9 mouse cellular contexts compared by ENCODE assay signal in the genomic region with DNA sequence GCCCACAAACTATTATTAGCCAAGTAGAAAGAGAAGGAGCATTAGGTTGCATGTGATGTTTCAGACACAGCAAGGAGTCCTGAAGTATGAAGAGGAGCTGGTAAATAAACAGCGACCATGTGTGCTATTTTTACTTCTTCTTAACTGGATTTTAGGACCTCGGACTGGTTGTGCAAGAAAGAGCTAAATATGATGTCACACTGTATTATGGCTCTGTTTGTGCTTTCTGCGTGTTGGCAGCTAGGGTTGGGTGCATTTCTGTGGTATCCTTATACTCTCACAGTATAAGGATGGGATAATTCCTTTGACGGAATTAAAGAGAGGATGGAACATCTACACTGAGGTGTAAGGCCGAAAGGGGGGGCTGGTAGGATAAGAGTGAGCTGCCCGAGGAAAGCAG. TPM values are rescaled to one million over a fixed set of nuclear protein-coding genes. Genes with fewer than 3 reads are reported as not detected.
DNase-seq lines count a peak whose midpoint lies in the region; ATAC-seq lines count a peak whose summit lies in the region.
"Had no signal": no experiment of that assay in that cellular context is flagged by ENCODE, and none has a peak within 500 bp of the region (broad histone marks: within the 10 kb centered on the region; RNA-seq: fewer than 3 reads in every experiment).

No protein-coding gene starts in this region.

- intact Hi-C loops in left cerebral cortex, postnatal 36 days (cut with DNase I) = no loop called here

- 84% methylated on average over 6 of the region's 6 CpGs for WGBS in heart, embryonic 11.5 days (ENCODE audit: insufficient replicate concordance)
- 81% methylated on average over 6 of the region's 6 CpGs for WGBS in hindbrain, embryonic 15.5 days
- 83% methylated on average over 6 of the region's 6 CpGs for WGBS in midbrain, embryonic 11.5 days

- no peak for DNase-seq in heart, adult 18-20 months
- DNase-seq in NIH3T3 (ENCODE audit: low read depth) = peak; percentile 50
- DNase-seq in midbrain, embryonic 11.5 days (ENCODE audit: low spot score, missing footprints) = peak; percentile 56
- DNase-seq in right cerebral cortex, adult 2 months (ENCODE audit: low spot score in 2 of 2) = no peak
- no peak for DNase-seq in left cerebral cortex, postnatal 36 days (ENCODE audit: low spot score in 2 of 2)
- DNase-seq in ovary, postnatal 10 days (ENCODE audit: low spot score) = no peak
- DNase-seq: right cerebral cortex, adult 18-20 months had no signal

- H3K36me3 ChIP-seq in heart, embryonic 11.5 days (ENCODE audit: control insufficient read depth, insufficient read depth, low read length) = peaks cover 30% of the 10 kb centered on the region
- H3K36me3 ChIP-seq in hindbrain, embryonic 15.5 days = peaks cover 47% of the 10 kb centered on the region
- peaks cover 32% of the 10 kb centered on the region for H3K36me3 ChIP-seq in midbrain, embryonic 11.5 days (ENCODE audit: control insufficient read depth, insufficient read depth, low read length)

- no peaks in the 10 kb centered on the region for H3K27me3 ChIP-seq in heart, embryonic 11.5 days (ENCODE audit: control insufficient read depth, insufficient read depth, low read length)
- no peaks in the 10 kb centered on the region for H3K27me3 ChIP-seq in hindbrain, embryonic 15.5 days
- H3K27me3 ChIP-seq in midbrain, embryonic 11.5 days (ENCODE audit: control insufficient read depth, insufficient read depth, low read length) = no peaks in the 10 kb centered on the region

- H3K4me3 ChIP-seq in heart, embryonic 11.5 days (ENCODE audit: low read depth, low read length) = peak overlapping the region; percentile 12; the same call in 1 of the 2 replicates
- no peak overlapping the region for H3K4me3 ChIP-seq in hindbrain, embryonic 15.5 days
- peak overlapping the region; percentile 4; the same call in 1 of the 2 replicates for H3K4me3 ChIP-seq in midbrain, embryonic 11.5 days (ENCODE audit: low read depth, low read length)

- H3K4me2 ChIP-seq in heart, embryonic 11.5 days = peak overlapping the region; percentile 83
- H3K4me2 ChIP-seq in hindbrain, embryonic 15.5 days = peak overlapping the region; percentile 66; the same call in 1 of the 2 replicates
- no peak overlapping the region for H3K4me2 ChIP-seq in midbrain, embryonic 11.5 days

- H3K27ac ChIP-seq in heart, embryonic 11.5 days (ENCODE audit: low read depth, low read length) = no peak overlapping the region
- no peak overlapping the region for H3K27ac ChIP-seq in hindbrain, embryonic 15.5 days (replicated peaks)
- no peak overlapping the region for H3K27ac ChIP-seq in midbrain, embryonic 11.5 days (ENCODE audit: low read depth, low read length)

- peaks cover 19% of the 10 kb centered on the region for H3K4me1 ChIP-seq in heart, embryonic 11.5 days (ENCODE audit: control insufficient read depth, insufficient read depth, low read length)
- H3K4me1 ChIP-seq in hindbrain, embryonic 15.5 days (replicated peaks) = peaks cover 37% of the 10 kb centered on the region
- peaks cover 15% of the 10 kb centered on the region for H3K4me1 ChIP-seq in midbrain, embryonic 11.5 days (ENCODE audit: control insufficient read depth, insufficient read depth, low read length)

- no peak overlapping the region for H3K9ac ChIP-seq in heart, embryonic 11.5 days (ENCODE audit: low read depth, low read length)
- no peak overlapping the region for H3K9ac ChIP-seq in hindbrain, embryonic 15.5 days
- H3K9ac ChIP-seq in midbrain, embryonic 11.5 days (ENCODE audit: low read length) = no peak overlapping the region

- no peaks in the 10 kb centered on the region for H3K9me3 ChIP-seq in heart, embryonic 11.5 days (replicated peaks; ENCODE audit: control insufficient read depth, low read length)
- H3K9me3 ChIP-seq in hindbrain, embryonic 15.5 days = no peaks in the 10 kb centered on the region
- H3K9me3 ChIP-seq in midbrain, embryonic 11.5 days (ENCODE audit: control insufficient read depth, low read length) = no peaks in the 10 kb centered on the region

- ATAC-seq in heart, embryonic 11.5 days (replicated peaks; ENCODE audit: insufficient number of reproducible peaks, low FRiP score, low TSS enrichment) = no peak
- no peak for ATAC-seq in hindbrain, embryonic 15.5 days (ENCODE audit: low FRiP score, low read depth)
- no peak for ATAC-seq in midbrain, embryonic 11.5 days (ENCODE audit: low FRiP score)

RNA-seq across cellular contexts. Expression of gene Mta2, which starts 3.6 kb away (rescaled TPM):
- polyA plus RNA-seq in heart, embryonic 11.5 days (2014; fragmentation: Nextera tagmentation; extraction: Ambion mirVana) = 30.0 and 39.9 TPM in 2 replicates
- 10 to 100 TPM; 28.8 to 30.1 TPM for total RNA-seq in heart, adult 18-20 months (2021)
- polyA plus RNA-seq in hindbrain, embryonic 15.5 days (2015; fragmentation: Nextera tagmentation; extraction: Ambion mirVana) = 103 and 109 TPM in 2 replicates
- polyA plus RNA-seq in midbrain, embryonic 11.5 days (2014; fragmentation: Nextera tagmentation; extraction: Ambion mirVana) = 50.9 and 56.0 TPM in 2 replicates
- total RNA-seq in left cerebral cortex, postnatal 36 days (2021) = 10 to 100 TPM; 43.9 to 52.0 TPM

RNA-seq across cellular contexts. Expression of gene Tut1, which starts 8.4 kb away (rescaled TPM):
- polyA plus RNA-seq in heart, embryonic 11.5 days (2014; fragmentation: Nextera tagmentation; extraction: Ambion mirVana) = 17.1 and 19.8 TPM in 2 replicates
- total RNA-seq in heart, adult 18-20 months (2021) = 1 to 10 TPM; 8.2 to 9.5 TPM
- 24.9 and 25.4 TPM in 2 replicates for polyA plus RNA-seq in hindbrain, embryonic 15.5 days (2015; fragmentation: Nextera tagmentation; extraction: Ambion mirVana)
- 23.5 and 28.4 TPM in 2 replicates for polyA plus RNA-seq in midbrain, embryonic 11.5 days (2014; fragmentation: Nextera tagmentation; extraction: Ambion mirVana)
- 10 to 100 TPM; 17.5 to 21.5 TPM for total RNA-seq in left cerebral cortex, postnatal 36 days (2021)

RNA-seq across cellular contexts. Expression of gene Eml3, which starts 15.9 kb away (rescaled TPM):
- 8.1 and 8.5 TPM in 2 replicates for polyA plus RNA-seq in heart, embryonic 11.5 days (2014; fragmentation: Nextera tagmentation; extraction: Ambion mirVana)
- total RNA-seq in heart, adult 18-20 months (2021) = 1 to 10 TPM; 5.7 to 7.6 TPM
- polyA plus RNA-seq in hindbrain, embryonic 15.5 days (2015; fragmentation: Nextera tagmentation; extraction: Ambion mirVana) = 9.9 and 12.8 TPM in 2 replicates
- 5.8 and 8.2 TPM in 2 replicates for polyA plus RNA-seq in midbrain, embryonic 11.5 days (2014; fragmentation: Nextera tagmentation; extraction: Ambion mirVana)
- total RNA-seq in left cerebral cortex, postnatal 36 days (2021) = 10 to 100 TPM in 1 of 2 experiments, 1 to 10 TPM in 1; 9.6 to 12.6 TPM

RNA-seq across cellular contexts. Expression of gene Rom1, which starts 16.1 kb away (rescaled TPM):
- 1.2 and 1.7 TPM in 2 replicates for polyA plus RNA-seq in heart, embryonic 11.5 days (2014; fragmentation: Nextera tagmentation; extraction: Ambion mirVana)
- 10 to 100 TPM; 25.7 to 34.7 TPM for total RNA-seq in heart, adult 18-20 months (2021)
- 2.7 and 3.1 TPM in 2 replicates for polyA plus RNA-seq in hindbrain, embryonic 15.5 days (2015; fragmentation: Nextera tagmentation; extraction: Ambion mirVana)
- 1.4 and 2.3 TPM in 2 replicates for polyA plus RNA-seq in midbrain, embryonic 11.5 days (2014; fragmentation: Nextera tagmentation; extraction: Ambion mirVana)
- 1 to 10 TPM; 7.0 to 7.2 TPM for total RNA-seq in left cerebral cortex, postnatal 36 days (2021)

RNA-seq across cellular contexts. Expression of gene Eef1g, which starts 21.6 kb away (rescaled TPM):
- polyA plus RNA-seq in heart, embryonic 11.5 days (2014; fragmentation: Nextera tagmentation; extraction: Ambion mirVana) = 344 TPM in 2 replicates
- total RNA-seq in heart, adult 18-20 months (2021) = 100 to 1,000 TPM; 239 to 257 TPM
- polyA plus RNA-seq in hindbrain, embryonic 15.5 days (2015; fragmentation: Nextera tagmentation; extraction: Ambion mirVana) = 289 TPM in 2 replicates
- polyA plus RNA-seq in midbrain, embryonic 11.5 days (2014; fragmentation: Nextera tagmentation; extraction: Ambion mirVana) = 435 and 439 TPM in 2 replicates
- 100 to 1,000 TPM; 219 to 232 TPM for total RNA-seq in left cerebral cortex, postnatal 36 days (2021)

Comparison
In these comparisons a context has a peak if more than half of its experiments do, and no peak if none do; other contexts are left out.
1. DNase-seq: peak in NIH3T3 (single experiment) and midbrain, embryonic 11.5 days (single experiment); none in heart, adult 18-20 months (0 of 2), right cerebral cortex, adult 2 months (0 of 2), left cerebral cortex, postnatal 36 days (0 of 2) and ovary, postnatal 10 days (single experiment).